Mouse (Mus musculus) midbrain, embryonic 11.5 days (tissue): ENCODE data around the gene Recql5. TPM values are rescaled to one million over a fixed set of nuclear protein-coding genes. Genes with fewer than 3 reads are reported as not detected.

Source experiments
- ATAC-seq: fragments of 200-750 bp; cut with Nextera tagmentation; 2 replicates; pipeline ENCODE4 v1.8.0; 2017; ENCODE audit warnings: moderate TSS enrichment, moderate library complexity; ENCODE audit not compliant: low FRiP score
- DNase-seq: peaks from one replicate; pipeline ENCODE4 v3.0.0; 2015; ENCODE audit warnings: low spot score; ENCODE audit errors: missing footprints
- H3K27ac ChIP-seq: fragments of 300-500 bp; sonication (generic); 2 replicates; pipeline ENCODE4 v1.5.1; 2014; ENCODE audit warnings: low read depth, low read length
- H3K27me3 ChIP-seq: fragments of 300-500 bp; sonication (generic); 2 replicates; pipeline ENCODE4 v1.6.1; 2014; ENCODE audit warnings: mild to moderate bottlenecking, low read length, moderate library complexity, mixed read lengths; ENCODE audit not compliant: control insufficient read depth, insufficient read depth
- H3K36me3 ChIP-seq: fragments of 300-500 bp; sonication (generic); 2 replicates; pipeline ENCODE4 v1.6.1; 2014; ENCODE audit warnings: mild to moderate bottlenecking, low read length, moderate library complexity, mixed read lengths; ENCODE audit not compliant: control insufficient read depth, insufficient read depth
- H3K4me1 ChIP-seq: fragments of 300-500 bp; sonication (generic); 2 replicates; pipeline ENCODE4 v1.6.1; 2014; ENCODE audit warnings: low read length; ENCODE audit not compliant: control insufficient read depth, insufficient read depth
- H3K4me2 ChIP-seq: fragments of 300-500 bp; sonication (generic); 2 replicates; pipeline ENCODE4 v1.6.1; 2014; ENCODE audit warnings: mild to moderate bottlenecking, moderate library complexity
- H3K4me3 ChIP-seq: fragments of 300-500 bp; sonication (generic); 2 replicates; pipeline ENCODE4 v1.5.1; 2014; ENCODE audit warnings: low read depth, low read length
- H3K9ac ChIP-seq: fragments of 300-500 bp; sonication (generic); 2 replicates; pipeline ENCODE4 v1.6.1; 2014; ENCODE audit warnings: low read length
- H3K9me3 ChIP-seq: fragments of 300-500 bp; sonication (generic); 2 replicates; pipeline ENCODE4 v1.6.1; 2016; ENCODE audit warnings: low read length; ENCODE audit not compliant: control insufficient read depth
- WGBS: fragments of 180-500 bp; shearing (Covaris S2); extraction: QIAGEN DNeasy Blood & Tissue Kit; methylation state at CpG from one replicate; pipeline ENCODE4 v1.1.7; 2014; 5-methylcytosine and 5-hydroxymethylcytosine counted together
- polyA plus RNA-seq: library from polyadenylated mRNA; unstranded; fragments of >200 nt; fragmentation: Nextera tagmentation; extraction: Ambion mirVana; gene quantifications from 2 replicates; pipeline ENCODE4 v1.2.1, GENCODE M21; 2014

Recql5 gene
- polyA plus RNA-seq, 1 experiment from 2014 or later: 18.4 TPM

DNA sequence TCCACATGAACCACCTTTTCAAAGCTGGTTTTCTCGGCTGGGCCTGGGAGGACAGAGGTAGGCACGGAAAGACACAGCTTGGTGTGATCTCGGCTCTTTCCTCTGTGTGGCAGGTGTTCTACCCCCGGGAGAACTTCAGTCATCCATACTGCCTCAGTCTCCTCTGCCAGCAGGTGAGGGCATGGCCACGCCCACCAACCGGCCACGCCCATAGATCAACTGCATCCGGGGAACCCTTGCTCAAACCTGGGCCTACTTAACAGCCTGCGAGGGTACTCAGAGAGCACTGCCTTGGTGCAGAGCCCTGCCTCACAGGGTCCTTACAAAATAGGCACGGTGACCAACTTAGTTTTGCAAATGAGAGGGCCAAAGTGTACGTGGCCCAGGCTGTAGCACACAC is 48.0 kb downstream of the Recql5 start:
- 81% methylated on average over 11 of the region's 11 CpGs for WGBS
- Histone ChIP-seq H3K4me3 (no peak overlapping the region), H3K4me1 (no peaks in the 10 kb centered on the region), H3K9ac (no peak overlapping the region), H3K9me3 (no peaks in the 10 kb centered on the region), H3K27me3 (no peaks in the 10 kb centered on the region), H3K36me3 (no peaks in the 10 kb centered on the region), H3K4me2 (no peak overlapping the region), H3K27ac (no peak overlapping the region)
- DNase-seq: no peak
- ATAC-seq: no peak

DNA sequence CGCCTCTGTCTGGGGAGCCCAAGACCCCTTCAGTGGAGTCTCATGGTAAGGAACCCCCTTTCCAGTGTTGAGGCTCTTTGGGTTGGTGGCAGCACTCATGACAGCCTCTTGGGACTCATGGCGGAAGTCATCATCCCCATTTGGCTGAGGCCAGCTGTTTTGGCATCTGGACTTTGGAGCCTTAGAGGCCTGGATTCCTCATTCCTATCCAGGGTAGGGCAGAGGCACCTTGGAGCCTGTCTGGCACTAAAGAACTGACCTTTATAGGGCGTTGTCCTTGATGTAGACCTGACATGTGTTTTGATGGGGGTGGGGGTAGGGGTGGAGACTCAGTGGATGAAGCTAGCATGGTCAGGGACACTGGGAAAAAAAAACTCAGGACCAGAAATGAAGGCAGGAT is 48.9 kb downstream of the Recql5 start:
- Histone ChIP-seq H3K27me3 (no peaks in the 10 kb centered on the region), H3K9ac (no peak overlapping the region), H3K4me1 (no peaks in the 10 kb centered on the region), H3K36me3 (no peaks in the 10 kb centered on the region), H3K9me3 (no peaks in the 10 kb centered on the region), H3K4me2 (no peak overlapping the region), H3K4me3 (no peak overlapping the region), H3K27ac (no peak overlapping the region)
- ATAC-seq (no peak), DNase-seq (no peak)
- 88% methylated on average over 3 of the region's 3 CpGs for WGBS

DNA sequence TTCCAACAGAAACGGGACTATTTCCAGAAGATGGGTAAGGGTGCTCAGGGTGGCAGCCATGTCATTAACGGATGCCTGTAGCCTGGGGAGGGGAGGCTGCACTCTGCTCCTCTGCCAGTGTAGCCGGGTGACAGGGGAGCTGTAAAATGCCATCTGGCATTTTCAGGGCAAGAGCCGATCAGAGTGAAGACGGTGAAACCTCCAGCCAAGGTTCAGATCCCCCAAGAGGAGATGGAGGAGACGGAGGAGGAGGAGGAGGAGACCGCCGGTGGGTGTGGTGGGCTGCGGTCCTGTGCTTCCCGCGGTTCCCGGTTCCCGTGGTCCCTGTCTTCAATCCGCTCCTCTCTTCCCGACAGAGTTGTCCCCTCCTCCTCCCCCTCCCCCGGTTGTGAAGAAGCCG is 50.0 kb downstream of the Recql5 start:
- H3K4me2 ChIP-seq: no peak overlapping the region
- WGBS: 31% methylated on average over 17 of the region's 17 CpGs
- no peak overlapping the region for H3K9ac ChIP-seq
- H3K4me1 ChIP-seq: no peaks in the 10 kb centered on the region
- DNase-seq (no peak), ATAC-seq (no peak)
- H3K9me3 ChIP-seq: no peaks in the 10 kb centered on the region
- H3K27me3 ChIP-seq: no peaks in the 10 kb centered on the region
- no peaks in the 10 kb centered on the region for H3K36me3 ChIP-seq
- no peak overlapping the region for H3K4me3 ChIP-seq
- no peak overlapping the region for H3K27ac ChIP-seq

DNA sequence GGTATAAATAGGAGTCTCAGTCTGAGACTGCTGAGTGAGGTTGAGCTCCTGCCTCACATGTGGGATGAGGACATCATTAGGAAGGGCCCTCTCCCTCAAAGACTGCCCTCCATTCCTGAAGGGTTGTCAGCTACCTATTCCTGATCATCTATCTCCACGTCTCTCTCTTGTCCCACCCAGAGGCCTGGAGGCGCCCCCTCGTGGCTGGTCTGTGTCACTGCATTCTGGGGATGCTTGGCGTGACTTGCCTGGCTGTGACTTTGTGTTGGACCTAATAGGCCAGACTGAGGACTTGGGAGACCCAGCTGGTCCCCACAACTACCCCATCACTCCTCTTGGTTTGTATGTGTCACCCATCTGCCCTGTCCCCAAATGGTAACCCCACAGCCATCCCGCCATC is 52.3 kb downstream of the Recql5 start:
- no peak overlapping the region for H3K27ac ChIP-seq
- H3K4me2 ChIP-seq: no peak overlapping the region
- no peaks in the 10 kb centered on the region for H3K4me1 ChIP-seq
- DNase-seq (peak; percentile 87), ATAC-seq (no peak)
- no peaks in the 10 kb centered on the region for H3K27me3 ChIP-seq
- no peaks in the 10 kb centered on the region for H3K36me3 ChIP-seq
- H3K9ac ChIP-seq: no peak overlapping the region
- WGBS: 22% methylated on average over 5 of the region's 5 CpGs
- H3K4me3 ChIP-seq: no peak overlapping the region
- H3K9me3 ChIP-seq: no peaks in the 10 kb centered on the region

DNA sequence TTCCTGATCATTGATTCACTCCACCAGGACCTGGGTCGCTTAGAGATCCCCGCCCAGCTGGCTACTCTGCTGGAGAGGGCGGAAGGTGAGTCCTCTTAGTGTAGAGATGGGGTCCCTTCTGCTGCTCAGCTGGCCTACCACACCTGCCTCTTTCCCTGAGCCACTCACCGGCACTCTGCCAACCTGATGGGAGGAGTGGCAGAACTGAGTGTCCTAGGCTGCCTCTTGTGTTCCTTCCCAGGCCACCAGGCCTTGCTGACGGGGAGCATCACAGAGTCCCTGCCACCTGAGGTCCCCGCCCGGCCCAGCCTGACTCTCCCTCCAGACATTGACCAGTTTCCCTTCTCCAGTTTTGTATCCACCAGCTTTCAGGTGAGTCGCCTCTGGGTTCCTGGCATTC is 55.2 kb downstream of the Recql5 start:
- no peaks in the 10 kb centered on the region for H3K4me1 ChIP-seq
- H3K4me3 ChIP-seq: no peak overlapping the region
- no peak for DNase-seq
- no peak overlapping the region for H3K4me2 ChIP-seq
- H3K27me3 ChIP-seq: no peaks in the 10 kb centered on the region
- no peak overlapping the region for H3K9ac ChIP-seq
- no peaks in the 10 kb centered on the region for H3K9me3 ChIP-seq
- 85% methylated on average over 8 of the region's 8 CpGs for whole genome bisulfite sequencing
- H3K36me3 ChIP-seq: no peaks in the 10 kb centered on the region
- H3K27ac ChIP-seq: no peak overlapping the region
- no peak for ATAC-seq

DNA sequence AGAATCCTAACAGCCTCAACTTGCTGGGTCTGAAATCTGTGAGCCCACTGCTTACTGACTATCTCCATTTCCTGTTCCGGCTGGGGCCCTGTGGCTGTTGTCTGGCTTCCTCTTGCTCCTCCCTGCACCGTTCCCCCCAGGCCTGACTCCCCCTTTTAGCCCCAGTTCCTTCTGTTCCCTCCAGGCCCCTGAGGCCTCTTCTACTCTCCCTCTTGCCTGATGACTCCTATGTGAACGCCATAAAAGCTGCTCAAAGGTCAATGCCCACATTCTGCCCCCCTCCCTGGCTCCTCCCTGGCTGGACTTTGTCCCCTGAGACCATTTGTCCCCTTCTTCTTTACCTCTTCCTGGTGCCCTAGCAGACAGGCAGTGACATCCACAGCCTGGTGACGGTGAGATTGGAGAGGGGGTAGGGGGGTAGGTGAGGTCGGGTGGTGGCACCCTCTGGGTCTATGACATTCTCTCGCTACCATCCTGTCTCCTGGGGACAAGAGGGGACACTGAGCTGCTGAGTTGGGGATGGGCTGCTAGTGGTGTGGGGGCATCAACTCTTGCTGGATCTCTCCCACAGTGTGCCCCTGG is 56.0 kb downstream of the Recql5 start:
- no peaks in the 10 kb centered on the region for H3K9me3 ChIP-seq
- no peak overlapping the region for H3K4me2 ChIP-seq
- ATAC-seq (no peak), DNase-seq (no peak)
- no peaks in the 10 kb centered on the region for H3K36me3 ChIP-seq
- no peak overlapping the region for H3K4me3 ChIP-seq
- WGBS: 71% methylated on average over 6 of the region's 6 CpGs
- no peak overlapping the region for H3K27ac ChIP-seq
- H3K4me1 ChIP-seq: no peaks in the 10 kb centered on the region
- H3K27me3 ChIP-seq: no peaks in the 10 kb centered on the region
- H3K9ac ChIP-seq: no peak overlapping the region

DNA sequence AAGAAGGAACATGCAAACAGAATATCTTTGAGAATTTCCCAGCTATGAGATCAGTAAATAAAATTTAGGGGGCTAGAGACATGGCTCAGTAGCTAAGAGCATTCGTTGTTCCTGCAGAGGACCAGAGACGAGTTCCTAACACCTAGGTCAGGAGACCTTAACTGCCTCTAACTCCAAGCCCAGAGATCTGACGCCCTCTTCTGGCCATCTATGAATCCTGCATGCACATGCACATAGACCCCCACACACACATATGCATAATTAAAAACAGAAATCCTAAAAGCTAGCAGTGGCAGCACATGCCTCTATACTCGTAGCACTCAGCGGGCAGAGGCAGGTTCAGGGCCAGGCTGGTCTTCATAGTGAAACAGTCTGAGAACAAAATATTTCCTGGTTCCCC is 56.8 kb downstream of the Recql5 start:
- no peak overlapping the region for H3K9ac ChIP-seq
- no peak overlapping the region for H3K4me2 ChIP-seq
- H3K36me3 ChIP-seq: no peaks in the 10 kb centered on the region
- H3K27ac ChIP-seq: no peak overlapping the region
- no peak for DNase-seq
- no peak for ATAC-seq
- WGBS: 77% methylated on average over 5 of the region's 5 CpGs
- H3K27me3 ChIP-seq: no peaks in the 10 kb centered on the region
- no peaks in the 10 kb centered on the region for H3K9me3 ChIP-seq
- no peak overlapping the region for H3K4me3 ChIP-seq
- H3K4me1 ChIP-seq: no peaks in the 10 kb centered on the region

DNA sequence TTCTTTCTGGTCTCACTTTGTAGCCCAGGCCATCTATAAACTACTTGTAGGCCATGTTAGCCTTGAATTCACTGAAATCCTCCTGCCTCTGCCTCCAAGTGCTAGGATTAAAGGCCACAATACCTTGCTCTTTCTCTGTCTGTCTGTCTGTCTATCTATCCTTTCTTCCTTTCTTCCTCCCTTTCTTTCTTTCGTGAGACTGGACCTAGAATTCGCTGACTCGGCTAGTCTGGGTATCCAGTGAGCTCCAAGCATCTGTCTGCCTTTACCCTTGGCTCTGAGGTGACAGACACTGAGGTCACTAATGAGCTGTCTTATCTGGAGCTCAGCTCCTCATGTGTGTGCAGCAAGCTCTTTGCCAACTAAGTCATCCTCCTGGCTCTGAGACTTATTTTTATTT is 57.3 kb downstream of the Recql5 start:
- no peaks in the 10 kb centered on the region for H3K36me3 ChIP-seq
- ATAC-seq (no peak), DNase-seq (no peak)
- H3K4me1 ChIP-seq: no peaks in the 10 kb centered on the region
- H3K9me3 ChIP-seq: no peaks in the 10 kb centered on the region
- no peaks in the 10 kb centered on the region for H3K27me3 ChIP-seq
- no peak overlapping the region for H3K4me3 ChIP-seq
- H3K4me2 ChIP-seq: no peak overlapping the region
- H3K27ac ChIP-seq: no peak overlapping the region
- H3K9ac ChIP-seq: no peak overlapping the region
- 96% methylated on average over 3 of the region's 3 CpGs for WGBS

DNA sequence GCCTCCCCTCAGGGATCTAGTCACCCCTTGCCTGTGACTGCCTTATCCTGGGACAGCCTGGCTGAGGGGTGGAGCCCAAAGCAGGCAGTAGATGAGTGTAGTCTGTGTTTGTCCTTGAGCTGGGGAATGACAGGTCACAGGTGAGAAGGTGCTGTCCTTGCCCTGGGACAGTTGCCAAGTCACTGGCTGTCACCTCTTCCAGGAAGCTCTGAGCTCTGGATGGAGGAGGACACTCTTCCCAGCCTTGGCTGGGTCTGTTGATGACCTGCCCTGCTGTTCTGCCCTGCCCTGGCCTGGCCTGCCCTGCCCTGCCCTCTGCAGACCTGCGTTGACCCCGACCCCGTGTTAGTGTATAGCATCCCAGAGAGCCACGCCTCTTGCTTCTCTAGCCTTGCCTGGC is 60.8 kb downstream of the Recql5 start:
- 78% methylated on average over 4 of the region's 4 CpGs for WGBS
- Histone ChIP-seq H3K9me3 (no peaks in the 10 kb centered on the region), H3K27ac (no peak overlapping the region), H3K4me1 (no peaks in the 10 kb centered on the region), H3K27me3 (no peaks in the 10 kb centered on the region), H3K9ac (no peak overlapping the region), H3K4me2 (no peak overlapping the region), H3K36me3 (no peaks in the 10 kb centered on the region), H3K4me3 (no peak overlapping the region)
- ATAC-seq (no peak), DNase-seq (no peak)

DNA sequence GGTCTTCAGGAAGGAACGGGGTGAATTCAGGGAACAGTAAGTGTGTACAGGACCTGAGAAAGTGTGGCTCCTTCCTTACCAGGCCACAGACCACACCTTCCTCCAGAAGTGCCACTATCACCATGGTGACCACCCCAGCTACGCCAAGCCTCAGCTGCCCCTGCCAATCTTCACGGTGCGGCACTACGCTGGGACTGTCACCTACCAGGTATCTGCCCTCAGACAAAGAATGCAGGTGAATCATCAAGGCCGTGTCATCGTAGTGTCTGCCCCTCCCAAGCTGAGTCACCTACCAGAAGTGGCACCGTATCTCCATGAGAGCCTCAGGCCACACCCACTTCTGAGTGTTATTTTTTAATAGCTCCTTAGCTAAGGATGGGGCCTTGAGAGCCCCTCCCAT is 63.9 kb downstream of the Recql5 start:
- ATAC-seq: no peak

More for the DNA sequence above, 63.9 kb downstream of the Recql5 start:
- Histone ChIP-seq H3K27ac (no peak overlapping the region), H3K4me3 (no peak overlapping the region), H3K36me3 (no peaks in the 10 kb centered on the region), H3K9ac (no peak overlapping the region), H3K27me3 (no peaks in the 10 kb centered on the region), H3K4me2 (no peak overlapping the region), H3K9me3 (no peaks in the 10 kb centered on the region), H3K4me1 (no peaks in the 10 kb centered on the region)
- DNase-seq: no peak
- WGBS: 87% methylated on average over 8 of the region's 8 CpGs
